Mouse (Mus musculus): ENCODE data around the gene Grik3.
A peak's percentile ranks its signal among the peaks of the same experiment; 100 is the strongest.

Gene Grik3

DNA sequence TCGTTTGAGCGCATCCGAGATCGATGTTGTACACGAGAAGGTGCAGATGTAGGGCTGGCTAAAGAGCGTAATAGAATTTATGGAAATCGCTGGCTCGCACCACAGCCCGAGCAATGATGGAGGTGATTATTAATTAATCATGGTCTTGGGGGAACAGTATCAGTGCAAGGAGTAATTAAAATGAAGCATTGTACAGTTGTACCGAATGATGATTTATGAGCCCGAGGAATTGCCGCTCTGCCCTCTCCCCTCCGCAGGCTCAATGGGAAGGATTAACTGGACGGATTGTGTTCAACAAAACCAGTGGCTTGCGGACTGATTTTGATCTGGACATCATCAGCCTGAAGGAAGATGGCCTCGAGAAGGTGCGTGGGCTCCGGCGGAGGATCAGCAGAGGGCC is 165.5 kb downstream of the Grik3 start:
- DNase-seq, result no peak

GRCm38 (mm10) chr4:125658376-125658775 is 167.9 kb downstream of the Grik3 start:
- no peak for DNase-seq

DNA sequence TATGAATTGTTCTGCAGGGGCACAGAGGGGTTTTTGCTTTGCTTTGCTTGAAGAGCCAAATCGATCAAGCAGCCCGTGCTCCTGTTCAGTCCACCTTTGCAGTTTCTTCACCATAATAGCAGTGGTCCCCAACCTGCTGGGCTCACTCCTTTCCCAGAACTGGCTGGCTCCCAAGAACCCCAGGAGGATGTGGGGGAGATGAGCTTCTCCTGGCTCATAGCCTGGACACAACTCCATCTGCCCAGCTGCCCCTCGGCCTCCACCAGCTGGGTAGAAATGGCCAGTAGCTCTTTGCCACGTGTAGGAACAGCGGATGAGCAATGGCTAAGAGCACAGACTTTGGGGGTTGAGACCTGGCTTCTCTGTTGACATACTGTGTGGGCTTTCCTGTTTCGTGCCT is 171.5 kb downstream of the Grik3 start:
- no peak for DNase-seq

- no peak for DNase-seq
These were observed 172.8 kb downstream of the Grik3 start for GRCm38 (mm10) chr4:125663262-125663661.

GRCm38 (mm10) chr4:125665955-125666354 is 175.5 kb downstream of the Grik3 start:
- no peak for DNase-seq

DNA sequence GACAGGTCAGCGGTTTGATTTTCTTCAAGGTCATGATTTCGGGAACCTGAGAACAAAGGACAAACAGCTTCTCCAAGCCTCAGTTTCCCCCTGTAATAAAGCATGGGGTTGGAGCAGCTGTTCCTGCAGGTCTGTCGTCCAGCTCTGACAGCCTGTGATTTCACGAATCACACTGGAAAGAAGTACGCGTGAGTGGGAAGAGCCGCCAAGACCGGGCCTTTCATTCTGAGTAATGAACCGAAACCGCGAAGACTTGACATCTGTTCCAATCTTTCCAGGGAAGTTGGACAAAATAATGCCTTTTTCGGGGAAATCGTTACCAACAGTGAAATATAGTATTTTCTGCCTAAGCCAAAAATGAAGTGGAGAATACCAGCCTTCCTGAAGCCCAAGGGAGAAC is 191.5 kb downstream of the Grik3 start:
- DNase-seq, result no peak

- DNase-seq, result no peak
These were observed 196.6 kb downstream of the Grik3 start for GRCm38 (mm10) chr4:125687078-125687477.

DNA sequence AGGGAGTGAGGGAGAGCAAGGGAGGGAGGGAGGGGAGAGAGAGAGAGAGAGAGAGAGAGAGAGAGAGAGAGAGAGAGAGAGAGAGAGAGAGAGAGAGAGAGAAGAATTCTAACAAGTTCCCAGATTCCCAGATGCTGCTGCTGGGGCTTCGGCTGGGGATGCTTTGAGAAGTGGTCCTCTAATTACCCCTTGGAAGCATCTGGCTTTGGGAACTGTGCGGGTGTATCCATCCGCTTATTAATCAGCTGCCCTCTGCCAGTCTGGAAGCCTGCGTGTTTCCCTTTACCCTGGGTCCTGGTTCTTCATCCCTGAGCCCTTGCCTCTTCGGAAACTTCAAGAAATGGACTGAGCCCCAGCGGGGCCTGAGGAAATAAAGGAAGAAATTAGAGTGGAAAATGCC is 204.9 kb downstream of the Grik3 start:
- DNase-seq, result no peak

GRCm38 (mm10) chr4:125696182-125696939 is 205.9 kb downstream of the Grik3 start:
- DNase-seq, result no peak

GRCm38 (mm10) chr4:125697626-125698025 is 207.1 kb downstream of the Grik3 start:
- DNase-seq, result no peak

GRCm38 (mm10) chr4:125699056-125699455 is 208.6 kb downstream of the Grik3 start:
- DNase-seq, result no peak

DNA sequence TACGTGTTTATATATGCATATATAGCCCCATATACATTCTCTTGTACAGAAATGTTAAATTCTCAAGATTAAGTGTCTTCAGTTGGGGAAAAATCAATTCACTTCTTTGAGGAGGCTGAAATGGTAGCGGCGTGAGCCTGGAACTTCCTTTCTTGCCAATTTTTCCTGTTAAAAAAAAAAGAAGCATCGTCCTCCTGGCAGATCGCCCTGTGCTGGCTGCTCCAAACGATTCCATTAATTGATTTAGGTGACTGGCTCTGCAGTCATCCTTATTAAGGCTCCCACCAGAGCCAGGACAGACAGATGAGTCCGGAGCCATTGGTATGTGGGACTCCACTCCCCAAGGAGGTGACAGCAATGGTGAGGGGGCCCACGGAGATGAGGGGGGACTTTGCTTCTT is 209.8 kb downstream of the Grik3 start:
- DNase-seq, result peak in 1 of 2 experiments; percentile 27

- peak; percentile 64 to 67 for DNase-seq
These were observed 212.3 kb downstream of the Grik3 start for GRCm38 (mm10) chr4:125702607-125703309.

- DNase-seq, result peak; percentile 16 to 31
These were observed 212.8 kb downstream of the Grik3 start for GRCm38 (mm10) chr4:125703310-125703690.

GRCm38 (mm10) chr4:125705746-125706145 is 215.2 kb downstream of the Grik3 start:
- no peak for DNase-seq

DNA sequence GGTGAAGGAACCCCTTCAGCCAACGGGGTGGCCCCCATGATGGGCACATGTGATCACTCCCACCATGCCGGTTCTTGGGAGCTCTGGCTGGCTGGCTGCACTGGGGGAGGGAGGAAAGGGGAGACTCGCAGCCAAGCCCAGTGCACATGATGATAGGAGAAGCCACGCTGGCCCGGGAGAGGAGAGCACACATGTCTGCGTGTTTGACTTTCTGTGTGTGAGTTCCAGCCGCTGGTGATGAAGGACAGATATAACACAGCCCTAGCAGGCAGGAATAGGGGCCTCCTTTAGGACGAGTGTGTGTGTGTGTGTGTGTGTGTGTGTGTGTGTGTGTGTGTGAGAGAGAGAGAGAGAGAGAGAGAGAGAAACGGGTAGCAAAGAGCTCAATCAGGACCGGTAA is 219.2 kb downstream of the Grik3 start:
- no peak for DNase-seq

- no peak for DNase-seq
These were observed 227.4 kb downstream of the Grik3 start for GRCm38 (mm10) chr4:125717881-125718280.

GRCm38 (mm10) chr4:125718429-125719140 is 228.1 kb downstream of the Grik3 start:
- DNase-seq, result no peak

DNA sequence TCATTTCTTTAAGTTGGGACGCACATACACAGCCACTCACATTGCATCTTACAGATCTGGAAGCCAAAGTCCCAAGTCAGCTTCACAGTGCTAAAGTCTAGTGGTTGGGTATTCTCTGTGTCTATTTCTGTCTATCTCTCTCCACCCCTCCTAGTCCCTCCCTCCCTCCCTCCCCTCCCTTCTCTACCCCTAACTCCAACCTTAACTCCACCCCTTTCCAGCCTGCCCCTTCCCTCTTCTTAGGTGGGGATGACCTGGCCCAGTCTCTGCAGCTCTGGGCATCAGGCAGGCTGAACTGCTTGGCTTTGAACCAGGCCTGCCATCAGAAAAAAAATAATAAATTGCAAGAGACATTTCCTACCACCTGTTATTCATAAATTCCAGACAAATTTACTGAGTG is 235.7 kb downstream of the Grik3 start:
- DNase-seq, result no peak

DNA sequence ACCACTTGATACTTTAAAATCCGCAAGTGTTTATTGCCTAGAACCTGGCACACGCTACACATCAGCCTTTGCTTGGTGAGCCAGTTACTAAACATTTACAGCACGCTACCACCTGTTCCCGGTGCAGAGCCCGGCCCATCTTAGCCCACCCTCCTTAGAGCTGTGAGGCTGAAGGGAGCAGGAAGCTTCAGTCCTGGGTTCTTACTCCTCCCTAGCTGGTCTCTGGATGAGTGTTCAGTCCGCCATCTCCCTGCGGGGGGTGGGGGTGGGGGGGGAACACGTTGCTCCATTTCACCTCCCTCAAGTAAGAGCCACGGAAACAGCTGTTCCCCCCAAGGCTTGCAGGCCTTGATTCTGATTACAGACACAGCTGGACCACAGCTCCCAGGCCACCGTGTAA is 236.5 kb downstream of the Grik3 start:
- DNase-seq, result no peak

- no peak for DNase-seq
These were observed 237.1 kb downstream of the Grik3 start for GRCm38 (mm10) chr4:125727626-125728025.

DNA sequence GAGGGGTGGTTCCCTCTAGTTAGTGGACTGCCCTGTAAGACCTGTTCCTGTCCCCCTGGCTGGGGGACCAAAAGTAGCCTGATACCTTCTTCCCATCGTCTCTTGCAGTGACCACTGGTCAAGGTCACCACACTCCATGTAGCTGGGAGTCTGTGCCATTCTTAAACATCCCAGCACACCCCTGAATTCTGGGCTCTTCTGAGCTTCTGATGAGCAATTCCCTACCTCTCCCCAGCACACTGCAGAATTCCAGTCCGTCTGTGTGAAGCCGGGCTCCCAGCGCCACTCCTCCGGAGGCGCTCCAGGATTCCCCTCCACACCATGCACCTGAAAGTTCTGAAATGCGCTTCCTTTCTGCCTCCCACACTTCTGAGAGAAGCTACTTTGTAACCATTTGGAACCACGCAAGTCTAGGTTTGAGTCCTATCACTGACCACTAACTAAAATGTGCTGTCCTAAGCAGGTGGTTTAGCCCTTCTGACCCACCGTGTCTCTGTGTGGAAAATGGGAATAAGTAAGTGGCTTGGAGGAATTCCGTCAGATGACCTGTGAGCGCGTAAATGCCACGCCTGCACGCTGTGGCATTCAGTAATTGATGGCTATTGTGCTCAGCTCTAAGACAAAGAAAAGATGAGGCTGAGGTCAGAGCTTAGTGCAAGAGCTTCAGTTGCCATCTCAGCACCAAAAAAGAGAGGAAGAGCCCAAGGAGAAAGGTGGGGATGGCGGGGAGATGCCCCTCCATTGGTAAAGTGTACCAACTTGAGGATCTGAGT is 237.8 kb downstream of the Grik3 start:
- DNase-seq, result no peak
